Mouse (Mus musculus): ENCODE measurements around the gene Nxph4.

- TF ChIP-seq POLR2A (IDR thresholded peaks at IDR 0.05; ENCODE audit: borderline replicate concordance, low read depth, low read length) = no peak
- peak; percentile 73 for TF ChIP-seq CTCF (IDR thresholded peaks at IDR 0.05; ENCODE audit: low read depth, low read length)
These were observed 3.7 kb upstream of the Nxph4 start for GRCm38 (mm10) chr10:127537854-127538583.

Data from bone marrow macrophage, adult 2 months (primary cell).